Mouse (Mus musculus) mouse embryonic stem cell (cell line): ENCODE measurements around the gene Ccdc162.

Experiments
- in situ Hi-C, 2 experiments: fragments of 300-500 bp; cut with MboI; formaldehyde crosslinking; loops; 1 replicate in 1 of 2; 3 replicates in 1 of 2; pipeline ENCODE4 v1.14.3; 2019 to 2020; ENCODE audit warnings: low sequenced_read_pairs in 2 of 2, low pct_unique_long_range_greater_than_20kb in 1 of 2, mixed read lengths in 1 of 2; ENCODE audit not compliant: unreplicated experiment in 1 of 2

Ccdc162 gene

GRCm38 (mm10) chr10:41599051-41599450, 117.4 kb downstream of the Ccdc162 start:
- in situ Hi-C loops, result no loop called here

GRCm38 (mm10) chr10:41598221-41598620, 118.2 kb downstream of the Ccdc162 start:
- in situ Hi-C loops, result no loop called here

GRCm38 (mm10) chr10:41595550-41595949, 120.9 kb downstream of the Ccdc162 start:
- in situ Hi-C loops, result no loop called here

GRCm38 (mm10) chr10:41594957-41595356, 121.5 kb downstream of the Ccdc162 start:
- in situ Hi-C loops, result no loop called here

GRCm38 (mm10) chr10:41594433-41594832, 122.0 kb downstream of the Ccdc162 start:
- in situ Hi-C loops, result no loop called here

GRCm38 (mm10) chr10:41588616-41589015, 127.8 kb downstream of the Ccdc162 start:
- in situ Hi-C loops, result no loop called here

GRCm38 (mm10) chr10:41586947-41587852, 129.2 kb downstream of the Ccdc162 start:
- in situ Hi-C loops, result no loop called here

- in situ Hi-C loops, result no loop called here
These were observed 133.1 kb downstream of the Ccdc162 start for GRCm38 (mm10) chr10:41583383-41583782.

- in situ Hi-C loops, result no loop called here
These were observed 133.5 kb downstream of the Ccdc162 start for GRCm38 (mm10) chr10:41582901-41583361.

- in situ Hi-C loops, result no loop called here
These were observed 136.0 kb downstream of the Ccdc162 start for GRCm38 (mm10) chr10:41580441-41580840.

- in situ Hi-C loops, result no loop called here
These were observed 137.9 kb downstream of the Ccdc162 start for GRCm38 (mm10) chr10:41578541-41578940.

GRCm38 (mm10) chr10:41576328-41576833, 140.1 kb downstream of the Ccdc162 start:
- in situ Hi-C loops, result no loop called here

GRCm38 (mm10) chr10:41575451-41576327, 140.7 kb downstream of the Ccdc162 start:
- in situ Hi-C loops, result no loop called here

GRCm38 (mm10) chr10:41573190-41573589, 143.2 kb downstream of the Ccdc162 start:
- in situ Hi-C loops, result no loop called here

- in situ Hi-C loops, result no loop called here
These were observed 144.2 kb downstream of the Ccdc162 start for GRCm38 (mm10) chr10:41572274-41572673.

- in situ Hi-C loops, result no loop called here
These were observed 145.4 kb downstream of the Ccdc162 start for GRCm38 (mm10) chr10:41571065-41571464.

- in situ Hi-C loops, result no loop called here
These were observed 148.1 kb downstream of the Ccdc162 start for GRCm38 (mm10) chr10:41568306-41568705.

- in situ Hi-C loops, result no loop called here
These were observed 151.3 kb downstream of the Ccdc162 start for GRCm38 (mm10) chr10:41565141-41565540.
